Mouse (Mus musculus) small intestine, adult 2 months (tissue): ENCODE results near the gene Abhd12b. TPM values are rescaled to one million over a fixed set of nuclear protein-coding genes. Genes with fewer than 3 reads are reported as not detected.

Source experiments
- H3K27ac ChIP-seq: fragments of 200-500 bp; 2 replicates; pipeline ENCODE4 v1.5.1; 2012; ENCODE audit warnings: low read depth, low read length, control low read depth, inconsistent platforms; ENCODE audit not compliant: insufficient read depth
- H3K27me3 ChIP-seq: fragments of 200-500 bp; 2 replicates; pipeline ENCODE4 v1.6.1; 2012; ENCODE audit warnings: mild to moderate bottlenecking, moderate library complexity, low read length, inconsistent platforms; ENCODE audit not compliant: control insufficient read depth, insufficient read depth
- H3K36me3 ChIP-seq: fragments of 200-500 bp; 2 replicates; pipeline ENCODE4 v1.6.1; 2012; ENCODE audit warnings: mild to moderate bottlenecking, low read length, control low read depth, inconsistent platforms; ENCODE audit not compliant: control insufficient read depth, insufficient read depth
- H3K4me1 ChIP-seq: fragments of 200-500 bp; 2 replicates; pipeline ENCODE4 v1.6.1; 2012; ENCODE audit warnings: low read length, inconsistent platforms, mixed read lengths; ENCODE audit not compliant: control insufficient read depth, insufficient read depth, insufficient read length
- H3K4me3 ChIP-seq: fragments of 200-500 bp; 2 replicates; pipeline ENCODE4 v1.5.1; 2012; ENCODE audit warnings: low read depth, mild to moderate bottlenecking, control low read depth, inconsistent platforms, low read length, moderate library complexity
- CTCF ChIP-seq: fragments of 200-500 bp; IDR thresholded peaks from 2 replicates; pipeline ENCODE4 v1.5.1; 2012; ENCODE audit warnings: low read depth, mild to moderate bottlenecking, control low read depth, inconsistent platforms, low read length, moderate library complexity, mixed read lengths; ENCODE audit not compliant: insufficient replicate concordance, insufficient read length; ENCODE audit errors: extremely low read depth
- POLR2A ChIP-seq: fragments of 200-500 bp; IDR thresholded peaks from 2 replicates; pipeline ENCODE4 v1.6.1; 2012; ENCODE audit warnings: low read depth, mild to moderate bottlenecking, control low read depth, inconsistent platforms, low read length, moderate library complexity
- WGBS: fragments of 180-500 bp; shearing (Covaris S2); methylation state at CpG from one replicate; pipeline ENCODE4 v1.1.7; 2018; 5-methylcytosine and 5-hydroxymethylcytosine counted together
- polyA plus RNA-seq: library from polyadenylated mRNA; depleted of rRNA; stranded (reverse); fragments of >200 nt; gene quantifications from 2 replicates; pipeline ENCODE4 v1.2.3, GENCODE M21; 2012

The Abhd12b gene
- polyA plus RNA-seq, 1 experiment = not detected

DNA sequence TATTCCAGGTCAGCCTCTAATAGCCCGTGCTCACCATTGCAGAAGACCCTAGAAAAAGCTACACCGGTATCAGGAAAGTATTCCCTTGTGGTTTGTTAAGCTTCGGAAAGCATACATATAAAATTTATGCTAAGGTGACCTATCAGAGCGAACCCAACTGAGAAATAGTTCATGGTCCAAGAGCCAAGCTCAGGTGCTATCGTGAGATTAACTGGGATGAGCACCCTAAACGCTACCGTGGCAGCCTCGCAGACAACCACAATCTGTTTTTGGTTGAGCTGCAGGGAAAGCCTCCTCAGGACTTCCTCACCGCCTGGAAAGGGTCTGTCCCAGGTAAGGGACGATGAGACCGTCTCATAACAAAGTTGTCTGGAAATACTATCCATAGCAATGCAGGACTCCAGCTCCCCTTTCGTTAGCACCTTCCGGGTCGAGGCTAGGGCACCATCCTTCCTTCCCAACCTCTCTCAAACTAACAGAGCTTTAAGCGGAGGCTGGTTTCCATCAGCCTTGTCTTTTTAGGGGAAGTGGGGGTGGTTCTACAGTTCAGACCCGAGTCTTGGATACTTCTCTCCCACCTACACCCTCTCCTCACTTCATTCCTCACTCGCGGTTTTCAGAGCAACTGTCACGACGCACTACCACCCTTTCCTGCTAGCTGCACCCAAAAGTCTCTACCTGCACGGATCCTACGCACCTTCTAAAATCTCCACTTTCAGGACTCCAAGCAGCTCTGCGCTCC, 43.4 kb upstream of the Abhd12b start:
- H3K4me1 ChIP-seq = peaks cover 10% of the 10 kb centered on the region
- no peaks in the 10 kb centered on the region for H3K36me3 ChIP-seq
- peak overlapping the region; percentile 93 for H3K4me3 ChIP-seq
- TF ChIP-seq CTCF = no peak
- no peak for TF ChIP-seq POLR2A
- no peak overlapping the region for H3K27ac ChIP-seq
- 6% methylated on average over 23 of the region's 23 CpGs for WGBS
- no peaks in the 10 kb centered on the region for H3K27me3 ChIP-seq

DNA sequence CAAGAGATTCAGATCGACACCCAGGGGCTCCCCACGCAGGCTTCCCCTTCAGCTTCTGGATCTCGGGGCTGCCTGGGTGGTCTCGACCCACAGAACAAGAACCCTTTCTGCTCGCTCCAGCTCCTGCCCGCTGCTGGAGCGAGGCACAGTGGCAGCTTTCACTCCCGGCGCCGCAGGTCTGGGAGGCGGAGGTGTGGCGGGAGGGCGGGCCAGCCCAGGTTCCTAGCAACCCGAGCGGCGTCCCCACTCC, 42.9 kb upstream of the Abhd12b start:
- peak overlapping the region; percentile 93 for H3K4me3 ChIP-seq
- no peaks in the 10 kb centered on the region for H3K27me3 ChIP-seq
- no peaks in the 10 kb centered on the region for H3K36me3 ChIP-seq
- 1% methylated on average over 16 of the region's 16 CpGs for WGBS
- H3K4me1 ChIP-seq = peaks cover 10% of the 10 kb centered on the region
- H3K27ac ChIP-seq = no peak overlapping the region
- no peak for TF ChIP-seq CTCF
- TF ChIP-seq POLR2A = no peak

- WGBS = under 1% methylated on average over 94 of the region's 101 CpGs
- no peaks in the 10 kb centered on the region for H3K27me3 ChIP-seq
- H3K4me1 ChIP-seq = peaks cover 10% of the 10 kb centered on the region
- peak overlapping the region; percentile 93 for H3K4me3 ChIP-seq
- peak overlapping the region; percentile 72 for H3K27ac ChIP-seq
- no peaks in the 10 kb centered on the region for H3K36me3 ChIP-seq
- TF ChIP-seq CTCF = no peak
- TF ChIP-seq POLR2A = peak; percentile 58
Observed at GRCm38 (mm10) chr12:70111367-70112089, 42.4 kb upstream of the Abhd12b start.

DNA sequence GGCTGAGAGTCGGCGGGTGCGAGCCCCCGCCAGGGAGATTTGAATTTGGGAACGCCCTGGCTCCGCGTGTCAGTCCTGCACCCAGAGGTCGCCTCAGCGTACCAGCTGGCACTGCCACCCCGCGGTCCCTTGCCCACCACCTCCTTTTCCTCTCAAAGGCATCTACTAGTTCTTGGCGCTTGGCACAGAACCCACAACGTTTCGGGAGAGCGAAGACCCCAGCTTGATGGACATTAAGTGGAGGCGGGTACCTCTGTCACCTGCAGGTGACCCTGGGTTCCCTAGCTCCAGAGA, 41.9 kb upstream of the Abhd12b start:
- H3K4me1 ChIP-seq = peaks cover 10% of the 10 kb centered on the region
- peak overlapping the region; percentile 93 for H3K4me3 ChIP-seq
- no peaks in the 10 kb centered on the region for H3K27me3 ChIP-seq
- WGBS = 9% methylated on average over 16 of the region's 16 CpGs
- 0 out of 2 replicates have a peak, but pooled peaks have one; percentile 5 for TF ChIP-seq POLR2A
- TF ChIP-seq CTCF = no peak
- H3K27ac ChIP-seq = no peak overlapping the region
- no peaks in the 10 kb centered on the region for H3K36me3 ChIP-seq

GRCm38 (mm10) chr12:70113351-70113750, 40.6 kb upstream of the Abhd12b start, which contains the start of gene Nin:
Gene Nin (minus strand): TSS chr12:70113717.
- Histone ChIP-seq H3K27me3 (no peaks in the 10 kb centered on the region), H3K4me1 (peaks cover 10% of the 10 kb centered on the region), H3K4me3 (no peak within 1 kb of the TSS), H3K27ac (no peak within 1 kb of the TSS), H3K36me3 (no peaks in the 10 kb centered on the region)
- 77% methylated on average over 11 of the region's 11 CpGs for WGBS
- TF ChIP-seq POLR2A = no peak
- no peak for TF ChIP-seq CTCF

GRCm38 (mm10) chr12:70117146-70117545, 36.8 kb upstream of the Abhd12b start:
- no peaks in the 10 kb centered on the region for H3K27me3 ChIP-seq
- no peaks in the 10 kb centered on the region for H3K36me3 ChIP-seq
- H3K27ac ChIP-seq = no peak overlapping the region
- H3K4me1 ChIP-seq = peaks cover under 1% of the 10 kb centered on the region
- no peak for TF ChIP-seq CTCF
- WGBS = 59% methylated on average over 10 of the region's 10 CpGs
- H3K4me3 ChIP-seq = no peak overlapping the region

- Histone ChIP-seq H3K27ac (no peak overlapping the region), H3K36me3 (no peaks in the 10 kb centered on the region), H3K4me3 (no peak overlapping the region), H3K4me1 (no peaks in the 10 kb centered on the region; the same call in 1 of the 2 replicates), H3K27me3 (no peaks in the 10 kb centered on the region)
- WGBS = 89% methylated on average over 10 of the region's 10 CpGs
- TF ChIP-seq POLR2A = no peak
- TF ChIP-seq CTCF = no peak
Observed at GRCm38 (mm10) chr12:70118721-70119345, 35.1 kb upstream of the Abhd12b start.
